Mouse (Mus musculus): Measurements from ENCODE around the gene Faah.

Faah gene

GRCm38 (mm10) chr4:116001206-116001605 lies 16.5 kb downstream of the Faah start:
- in situ Hi-C loops (cut with MboI, MseI), result no loop called here

- in situ Hi-C loops (cut with MboI, MseI), result no loop called here
Observed at GRCm38 (mm10) chr4:116000671-116001070, 17.1 kb downstream of the Faah start.

GRCm38 (mm10) chr4:115996729-115997128 lies 21.0 kb downstream of the Faah start:
- in situ Hi-C loops (cut with MboI, MseI), result no loop called here

- in situ Hi-C loops (cut with MboI, MseI), result no loop called here
Observed at GRCm38 (mm10) chr4:115995376-115995730, 22.4 kb downstream of the Faah start.

- in situ Hi-C loops (cut with MboI, MseI), result no loop called here
Observed at GRCm38 (mm10) chr4:115994662-115995375, 22.9 kb downstream of the Faah start.

GRCm38 (mm10) chr4:115989382-115989781 lies 28.3 kb downstream of the Faah start:
- in situ Hi-C loops (cut with MboI, MseI), result no loop called here

GRCm38 (mm10) chr4:115987858-115988530 lies 29.7 kb downstream of the Faah start:
- in situ Hi-C loops (cut with MboI, MseI), result no loop called here

GRCm38 (mm10) chr4:115987436-115987835 lies 30.3 kb downstream of the Faah start:
- in situ Hi-C loops (cut with MboI, MseI), result no loop called here

GRCm38 (mm10) chr4:115984967-115985366 lies 32.8 kb downstream of the Faah start:
- in situ Hi-C loops (cut with MboI, MseI), result loop anchor here (5.0 kb wide), 1 partner anchor 83 kb away; no protein-coding TSS in a partner anchor

GRCm38 (mm10) chr4:115984111-115984510 lies 33.6 kb downstream of the Faah start:
- in situ Hi-C loops (cut with MboI, MseI), result loop anchor here (5.0 kb wide), 1 partner anchor 82 kb away; no protein-coding TSS in a partner anchor

GRCm38 (mm10) chr4:115980676-115981075 lies 37.0 kb downstream of the Faah start:
- in situ Hi-C loops (cut with MboI, MseI), result loop anchor here (5.0 kb wide), 1 partner anchor 78 kb away; no protein-coding TSS in a partner anchor

- in situ Hi-C loops (cut with MboI, MseI), result no loop called here
Observed at GRCm38 (mm10) chr4:115979437-115979836, 38.3 kb downstream of the Faah start.

- in situ Hi-C loops (cut with MboI, MseI), result no loop called here
Observed at GRCm38 (mm10) chr4:115978911-115979310, 38.8 kb downstream of the Faah start.

- in situ Hi-C loops (cut with MboI, MseI), result no loop called here
Observed at GRCm38 (mm10) chr4:115972543-115972942, 45.2 kb downstream of the Faah start.

- in situ Hi-C loops (cut with MboI, MseI), result no loop called here
Observed at GRCm38 (mm10) chr4:115964446-115964845, 53.3 kb downstream of the Faah start.

- in situ Hi-C loops (cut with MboI, MseI), result no loop called here
Observed at GRCm38 (mm10) chr4:115963751-115964150, 54.0 kb downstream of the Faah start.

GRCm38 (mm10) chr4:115962671-115963412 lies 54.9 kb downstream of the Faah start:
- in situ Hi-C loops (cut with MboI, MseI), result no loop called here

- in situ Hi-C loops (cut with MboI, MseI), result no loop called here
Observed at GRCm38 (mm10) chr4:115961991-115962390, 55.7 kb downstream of the Faah start.

- in situ Hi-C loops (cut with MboI, MseI), result loop anchor here (10.0 kb wide), 2 partner anchors 55 to 225 kb away; partner anchors contain the start of gene Efcab14
Observed at GRCm38 (mm10) chr4:115959546-115959945, 58.2 kb downstream of the Faah start.

- in situ Hi-C loops (cut with MboI, MseI), result loop anchor here (10.0 kb wide), 2 partner anchors 51 to 221 kb away; partner anchors contain the start of gene Efcab14
Observed at GRCm38 (mm10) chr4:115955494-115955775, 62.3 kb downstream of the Faah start.

- in situ Hi-C loops (cut with MboI, MseI), result loop anchor here (10.0 kb wide), 2 partner anchors 50 to 220 kb away; partner anchors contain the start of gene Efcab14
Observed at GRCm38 (mm10) chr4:115954656-115955493, 62.9 kb downstream of the Faah start.

All from regulatory T cell (primary cell).